In genomic region chr1:55528547-55529304, GRCm38 (mm10) we compare ENCODE assay signal across 8 mouse cellular contexts.
DNase-seq lines count a peak whose midpoint lies in the region; ATAC-seq lines count a peak whose summit lies in the region.

No protein-coding gene starts in this region.

- WGBS in heart, embryonic 13.5 days, result 34% methylated on average over 7 of the region's 7 CpGs
- 22% methylated on average over 7 of the region's 7 CpGs for WGBS in lung, embryonic 16.5 days
- WGBS in hindbrain, embryonic 16.5 days, result 61% methylated on average over 7 of the region's 7 CpGs

- peaks cover 18% of the 10 kb centered on the region for H3K4me1 ChIP-seq in heart, embryonic 13.5 days
- H3K4me1 ChIP-seq in lung, embryonic 16.5 days (replicated peaks; ENCODE audit: control insufficient read depth, insufficient read depth, low read length), result peaks cover 13% of the 10 kb centered on the region
- no peaks in the 10 kb centered on the region for H3K4me1 ChIP-seq in hindbrain, embryonic 16.5 days (ENCODE audit: control insufficient read depth, insufficient read depth, low read depth, low read length)

- DNase-seq in gastrocnemius, adult 18-20 months (ENCODE audit: low spot score), result peak; percentile 52
- no peak for DNase-seq in gastrocnemius, postnatal 10 days
- peak; percentile 43 for DNase-seq in CD4-positive helper T cell, adult 2 months (ENCODE audit: low read depth, low spot score)
- DNase-seq in thymus, postnatal 36 days, result peak; percentile 42 to 55
- no peak for DNase-seq in neural tube, embryonic 10.5 days (ENCODE audit: extremely low spot score, low spot score)

- no peaks in the 10 kb centered on the region for H3K36me3 ChIP-seq in heart, embryonic 13.5 days
- H3K36me3 ChIP-seq in lung, embryonic 16.5 days (ENCODE audit: control insufficient read depth, insufficient read depth, low read length), result no peaks in the 10 kb centered on the region
- no peaks in the 10 kb centered on the region for H3K36me3 ChIP-seq in hindbrain, embryonic 16.5 days (ENCODE audit: control insufficient read depth, insufficient read depth, low read length)

- no peak overlapping the region for H3K4me2 ChIP-seq in heart, embryonic 13.5 days
- no peak overlapping the region for H3K4me2 ChIP-seq in lung, embryonic 16.5 days (ENCODE audit: low read depth, low read length)
- no peak overlapping the region for H3K4me2 ChIP-seq in hindbrain, embryonic 16.5 days (ENCODE audit: low read length)

- no peaks in the 10 kb centered on the region for H3K27me3 ChIP-seq in heart, embryonic 13.5 days (replicated peaks)
- H3K27me3 ChIP-seq in lung, embryonic 16.5 days (ENCODE audit: control insufficient read depth, insufficient read depth, low read depth, low read length), result no peaks in the 10 kb centered on the region
- H3K27me3 ChIP-seq in hindbrain, embryonic 16.5 days (replicated peaks; ENCODE audit: control insufficient read depth, insufficient read depth, low read length), result no peaks in the 10 kb centered on the region

- no peaks in the 10 kb centered on the region for H3K9me3 ChIP-seq in heart, embryonic 13.5 days
- H3K9me3 ChIP-seq in lung, embryonic 16.5 days (ENCODE audit: control insufficient read depth, low read length), result no peaks in the 10 kb centered on the region
- no peaks in the 10 kb centered on the region for H3K9me3 ChIP-seq in hindbrain, embryonic 16.5 days (ENCODE audit: control insufficient read depth, low read length)

- no peak for ATAC-seq in heart, embryonic 13.5 days (ENCODE audit: extremely low read depth, insufficient number of reproducible peaks, low FRiP score, low TSS enrichment)
- peak; percentile 87 for ATAC-seq in lung, embryonic 16.5 days (ENCODE audit: low read depth)
- no peak; the same call in 1 of the 2 replicates for ATAC-seq in hindbrain, embryonic 16.5 days

- H3K27ac ChIP-seq in heart, embryonic 13.5 days (replicated peaks), result 0 out of 2 replicates have a peak overlapping the region, but pooled peaks have one; percentile 36
- peak overlapping the region; percentile 47 for H3K27ac ChIP-seq in lung, embryonic 16.5 days (ENCODE audit: low read length)
- H3K27ac ChIP-seq in hindbrain, embryonic 16.5 days (ENCODE audit: low read depth, low read length), result no peak overlapping the region

- H3K4me3 ChIP-seq in heart, embryonic 13.5 days, result no peak overlapping the region
- H3K4me3 ChIP-seq in lung, embryonic 16.5 days (ENCODE audit: low read length), result no peak overlapping the region
- no peak overlapping the region for H3K4me3 ChIP-seq in hindbrain, embryonic 16.5 days (ENCODE audit: low read length)

- no peak overlapping the region for H3K9ac ChIP-seq in heart, embryonic 13.5 days
- H3K9ac ChIP-seq in lung, embryonic 16.5 days (ENCODE audit: low read length), result no peak overlapping the region
- no peak overlapping the region for H3K9ac ChIP-seq in hindbrain, embryonic 16.5 days (ENCODE audit: low read depth, low read length)

Comparison
In these comparisons a context has a peak if more than half of its experiments do, and no peak if none do; other contexts are left out.
1. DNase-seq: peak in gastrocnemius, adult 18-20 months (single experiment), CD4-positive helper T cell, adult 2 months (single experiment) and thymus, postnatal 36 days (2 of 2); none in gastrocnemius, postnatal 10 days (single experiment) and neural tube, embryonic 10.5 days (single experiment).